In genomic region chr5:139138261-139138925, GRCm38 (mm10) we compare ENCODE assay signal across 10 mouse cellular contexts. TPM values are rescaled to one million over a fixed set of nuclear protein-coding genes. Genes with fewer than 3 reads are reported as not detected.
DNase-seq lines count a peak whose midpoint lies in the region; ATAC-seq and TF ChIP-seq lines count a peak whose summit lies in the region.
"Had no signal": no experiment of that assay in that cellular context is flagged by ENCODE, and none has a peak within 500 bp of the region (broad histone marks: within the 10 kb centered on the region; RNA-seq: fewer than 3 reads in every experiment).

No protein-coding gene starts in this region.

- 56% methylated on average over 12 of the region's 12 CpGs for WGBS in intestine, embryonic 14.5 days
- WGBS in intestine, postnatal 0 days, result 49% methylated on average over 12 of the region's 12 CpGs
- 62% methylated on average over 12 of the region's 12 CpGs for WGBS in midbrain, postnatal 0 days

- no peak overlapping the region; the same call in 1 of the 2 replicates for H3K27ac ChIP-seq in intestine, embryonic 14.5 days (ENCODE audit: low read depth)
- no peak overlapping the region for H3K27ac ChIP-seq in intestine, postnatal 0 days (ENCODE audit: low read depth, low read length)
- no peak overlapping the region for H3K27ac ChIP-seq in midbrain, postnatal 0 days (ENCODE audit: low read depth, low read length)
- H3K27ac ChIP-seq: liver, embryonic 14.5 days had no signal

- H3K27me3 ChIP-seq in intestine, embryonic 14.5 days (replicated peaks; ENCODE audit: control insufficient read depth, insufficient read depth, low read length), result no peaks in the 10 kb centered on the region
- no peaks in the 10 kb centered on the region for H3K27me3 ChIP-seq in intestine, postnatal 0 days (replicated peaks; ENCODE audit: control insufficient read depth, insufficient read depth, low read length)
- no peaks in the 10 kb centered on the region for H3K27me3 ChIP-seq in midbrain, postnatal 0 days (ENCODE audit: insufficient read depth, low read length)

- no peak overlapping the region for H3K4me2 ChIP-seq in intestine, embryonic 14.5 days (ENCODE audit: low read length)
- no peak overlapping the region for H3K4me2 ChIP-seq in intestine, postnatal 0 days (replicated peaks; ENCODE audit: low read depth)
- H3K4me2 ChIP-seq in midbrain, postnatal 0 days (ENCODE audit: low read depth, low read length, poor library complexity, severe bottlenecking), result no peak overlapping the region

- H3K36me3 ChIP-seq in intestine, embryonic 14.5 days (ENCODE audit: control insufficient read depth, insufficient read depth, low read length), result no peaks in the 10 kb centered on the region
- no peaks in the 10 kb centered on the region for H3K36me3 ChIP-seq in intestine, postnatal 0 days (ENCODE audit: control insufficient read depth, insufficient read depth)
- H3K36me3 ChIP-seq in midbrain, postnatal 0 days (ENCODE audit: insufficient read depth, low read length), result no peaks in the 10 kb centered on the region
- H3K36me3 ChIP-seq: G1E had no signal

- no peak for TF ChIP-seq CTCF in intestine, postnatal 0 days (IDR thresholded peaks at IDR 0.05; ENCODE audit: low read depth)
- no peak for TF ChIP-seq CTCF in midbrain, postnatal 0 days (IDR thresholded peaks at IDR 0.05)

- H3K9me3 ChIP-seq in intestine, embryonic 14.5 days (ENCODE audit: control insufficient read depth, low read length), result no peaks in the 10 kb centered on the region
- no peaks in the 10 kb centered on the region for H3K9me3 ChIP-seq in intestine, postnatal 0 days (ENCODE audit: control insufficient read depth)
- H3K9me3 ChIP-seq in midbrain, postnatal 0 days (ENCODE audit: low read length), result no peaks in the 10 kb centered on the region
- H3K9me3 ChIP-seq: G1E had no signal

- no peak overlapping the region for H3K9ac ChIP-seq in intestine, embryonic 14.5 days (ENCODE audit: low read length)
- H3K9ac ChIP-seq in intestine, postnatal 0 days (ENCODE audit: low read depth, low read length), result no peak overlapping the region
- H3K9ac ChIP-seq in midbrain, postnatal 0 days (replicated peaks; ENCODE audit: low read length, poor library complexity, severe bottlenecking), result no peak overlapping the region
- H3K9ac ChIP-seq: liver, embryonic 14.5 days had no signal

- no peak for DNase-seq in intestine, embryonic 14.5 days (ENCODE audit: low spot score)
- DNase-seq in cerebellum, adult 8-10 months, result peak; percentile 96
- DNase-seq in layer of hippocampus, adult 8-10 months (ENCODE audit: low spot score in 2 of 2), result peak; percentile 85 to 90
- peak; percentile 90 for DNase-seq in midbrain, postnatal 0 days (ENCODE audit: low spot score)
- no peak for DNase-seq in urinary bladder, postnatal 25 days (ENCODE audit: low spot score)
- DNase-seq in B cell, adult 2 months, result no peak

- no peak overlapping the region for H3K4me3 ChIP-seq in intestine, embryonic 14.5 days (ENCODE audit: low read depth, low read length)
- no peak overlapping the region for H3K4me3 ChIP-seq in intestine, postnatal 0 days (ENCODE audit: low read depth, low read length)
- no peak overlapping the region for H3K4me3 ChIP-seq in midbrain, postnatal 0 days (ENCODE audit: low read depth, low read length)

- peaks cover 7% of the 10 kb centered on the region for H3K4me1 ChIP-seq in intestine, embryonic 14.5 days (replicated peaks; ENCODE audit: control insufficient read depth, insufficient read depth, low read length)
- H3K4me1 ChIP-seq in intestine, postnatal 0 days (replicated peaks; ENCODE audit: control insufficient read depth, insufficient read depth, low read length), result no peaks in the 10 kb centered on the region
- no peaks in the 10 kb centered on the region for H3K4me1 ChIP-seq in midbrain, postnatal 0 days (ENCODE audit: insufficient read depth, low read length)

- peak; percentile 10; the same call in 1 of the 2 replicates for ATAC-seq in intestine, embryonic 14.5 days (replicated peaks; ENCODE audit: low FRiP score, low TSS enrichment, low read depth)
- no peak for ATAC-seq in intestine, postnatal 0 days
- ATAC-seq in midbrain, postnatal 0 days (ENCODE audit: low FRiP score), result no peak
- no peak for ATAC-seq in CD4-positive, CD25-positive, alpha-beta regulatory T cell, adult 4 months

RNA-seq across cellular contexts. Expression of gene Prkar1b, which starts 11.4 kb away (rescaled TPM):
- polyA plus RNA-seq in intestine, embryonic 14.5 days (2014; fragmentation: Nextera tagmentation; extraction: Ambion mirVana), result 25.6 and 26.7 TPM in 2 replicates
- polyA plus RNA-seq in intestine, postnatal 0 days (2015; fragmentation: Nextera tagmentation; extraction: Ambion mirVana), result 10.0 and 10.9 TPM in 2 replicates
- 100 to 1,000 TPM; 413 to 462 (median 429) TPM for total RNA-seq in layer of hippocampus, adult 8-10 months (2022)
- 312 and 397 TPM in 2 replicates for total RNA-seq in midbrain, postnatal 0 days (2014; rRNA removed)
- 415 and 445 TPM in 2 replicates for polyA plus RNA-seq in midbrain, postnatal 0 days (2015; fragmentation: Nextera tagmentation; extraction: Ambion mirVana)
- 1 to 10 TPM in 1 of 2 experiments, under 1 TPM in 1; 0.98 to 3.1 TPM for polyA plus RNA-seq in CD4-positive, CD25-positive, alpha-beta regulatory T cell, adult 4 months (2017; shearing (Covaris generic))
- polyA plus RNA-seq: G1E had no signal

RNA-seq across cellular contexts. Expression of gene Dnaaf5, which starts 11.6 kb away (rescaled TPM):
- polyA plus RNA-seq in intestine, embryonic 14.5 days (2014; fragmentation: Nextera tagmentation; extraction: Ambion mirVana), result 7.4 and 7.9 TPM in 2 replicates
- 2.5 and 2.9 TPM in 2 replicates for polyA plus RNA-seq in intestine, postnatal 0 days (2015; fragmentation: Nextera tagmentation; extraction: Ambion mirVana)
- 1 to 10 TPM; 6.7 to 9.0 (median 8.5) TPM for total RNA-seq in layer of hippocampus, adult 8-10 months (2022)
- total RNA-seq in midbrain, postnatal 0 days (2014; rRNA removed), result 11.6 and 14.0 TPM in 2 replicates
- polyA plus RNA-seq in midbrain, postnatal 0 days (2015; fragmentation: Nextera tagmentation; extraction: Ambion mirVana), result 1.9 and 2.9 TPM in 2 replicates
- 10 to 100 TPM in 1 of 2 experiments, 1 to 10 TPM in 1; 8.2 to 16.0 TPM for polyA plus RNA-seq in CD4-positive, CD25-positive, alpha-beta regulatory T cell, adult 4 months (2017; shearing (Covaris generic))

Comparison
In these comparisons a context has a peak if more than half of its experiments do, and no peak if none do; other contexts are left out.
1. DNase-seq: peak in cerebellum, adult 8-10 months (single experiment), layer of hippocampus, adult 8-10 months (2 of 2) and midbrain, postnatal 0 days (single experiment); none in intestine, embryonic 14.5 days (single experiment), urinary bladder, postnatal 25 days (single experiment) and B cell, adult 2 months (0 of 2).
2. RNA of gene Prkar1b, which starts 11.4 kb away (polyA plus RNA-seq): 415 to 445 TPM in midbrain, postnatal 0 days; 25.6 to 26.7 TPM in intestine, embryonic 14.5 days, 10.0 to 10.9 TPM in intestine, postnatal 0 days and 0.98 to 3.1 TPM in CD4-positive, CD25-positive, alpha-beta regulatory T cell, adult 4 months; every median in the first group is over 10 times any median in the second.